Mouse (Mus musculus) spleen, postnatal 10 days (tissue): ENCODE results near the gene Gm10184.
"Not testable (repeated sequence)": the region's sequence is repeated elsewhere in the genome, so short reads cannot be mapped to it uniquely, and the experiment has no call there.

Experiments used
- DNase-seq, 2 experiments: peaks; one replicate each; pipeline ENCODE4 v3.0.0; 2021 to 2022; ENCODE audit warnings: low spot score in 2 of 2

The Gm10184 gene

GRCm38 (mm10) chr17:89910349-89910748 lies at the start of gene Gm10184:
TSS of gene Gm10184 (minus strand) at chr17:89910449.
- DNase-seq = no peak

GRCm38 (mm10) chr17:89933950-89934349 lies 23.7 kb upstream of the Gm10184 start:
- no peak for DNase-seq

- no peak for DNase-seq
These were observed 2.6 kb downstream of the Gm10184 start for GRCm38 (mm10) chr17:89907686-89908085.

- DNase-seq = not testable (repeated sequence)
These were observed 5.5 kb downstream of the Gm10184 start for GRCm38 (mm10) chr17:89904701-89905100.

- DNase-seq = no peak
These were observed 7.5 kb downstream of the Gm10184 start for GRCm38 (mm10) chr17:89902767-89903166.

GRCm38 (mm10) chr17:89900610-89901009 lies 9.6 kb downstream of the Gm10184 start:
- no peak for DNase-seq

- DNase-seq = no peak
These were observed 10.4 kb downstream of the Gm10184 start for GRCm38 (mm10) chr17:89899813-89900212.

GRCm38 (mm10) chr17:89864996-89865395 lies 45.3 kb downstream of the Gm10184 start:
- no peak for DNase-seq
